Mouse (Mus musculus) embryonic fibroblast, embryonic 13.5 days (primary cell): ENCODE results near the gene Ccl24. TPM values are rescaled to one million over a fixed set of nuclear protein-coding genes. Genes with fewer than 3 reads are reported as not detected.

Experiments
- H3K27ac ChIP-seq: 2 replicates; pipeline ENCODE4 v1.5.1; 2012; ENCODE audit warnings: low read length, control low read depth, inconsistent platforms; ENCODE audit not compliant: insufficient read depth
- H3K4me1 ChIP-seq: 2 replicates; pipeline ENCODE4 v1.6.1; 2011; ENCODE audit warnings: low read length; ENCODE audit not compliant: control insufficient read depth, insufficient read depth
- H3K4me3 ChIP-seq: 2 replicates; pipeline ENCODE4 v1.5.1; 2011; ENCODE audit warnings: mild to moderate bottlenecking, control low read depth, low read length; ENCODE audit not compliant: insufficient read depth
- CTCF ChIP-seq: IDR thresholded peaks from 2 replicates; pipeline ENCODE4 v1.5.1; 2011; ENCODE audit warnings: mild to moderate bottlenecking, control low read depth, low read length, moderate library complexity, borderline replicate concordance; ENCODE audit not compliant: insufficient read depth
- POLR2A ChIP-seq: IDR thresholded peaks from 2 replicates; pipeline ENCODE4 v1.6.1; 2011; ENCODE audit warnings: low read depth, mild to moderate bottlenecking, control low read depth, low read length, moderate library complexity
- polyA plus RNA-seq: library from polyadenylated mRNA; stranded (reverse); fragments of >200 nt; gene quantifications from 2 replicates; pipeline ENCODE4 v1.2.4, GENCODE M21; 2011; ENCODE audit warnings: low read depth; ENCODE audit not compliant: missing spikeins, insufficient read length

Ccl24 gene
- polyA plus RNA-seq, 1 experiment, result not detected

- TF ChIP-seq POLR2A, result no peak
- TF ChIP-seq CTCF, result no peak
- H3K4me1 ChIP-seq, result no peaks in the 10 kb centered on the region
- H3K4me3 ChIP-seq, result no peak overlapping the region
- H3K27ac ChIP-seq, result no peak overlapping the region
Observed at GRCm38 (mm10) chr5:135582330-135582729, 9.5 kb upstream of the Ccl24 start.

GRCm38 (mm10) chr5:135579331-135579751 lies 6.5 kb upstream of the Ccl24 start:
- no peak overlapping the region for H3K27ac ChIP-seq
- H3K4me3 ChIP-seq, result no peak overlapping the region
- TF ChIP-seq POLR2A (no peak), CTCF (no peak)
- H3K4me1 ChIP-seq, result no peaks in the 10 kb centered on the region

DNA sequence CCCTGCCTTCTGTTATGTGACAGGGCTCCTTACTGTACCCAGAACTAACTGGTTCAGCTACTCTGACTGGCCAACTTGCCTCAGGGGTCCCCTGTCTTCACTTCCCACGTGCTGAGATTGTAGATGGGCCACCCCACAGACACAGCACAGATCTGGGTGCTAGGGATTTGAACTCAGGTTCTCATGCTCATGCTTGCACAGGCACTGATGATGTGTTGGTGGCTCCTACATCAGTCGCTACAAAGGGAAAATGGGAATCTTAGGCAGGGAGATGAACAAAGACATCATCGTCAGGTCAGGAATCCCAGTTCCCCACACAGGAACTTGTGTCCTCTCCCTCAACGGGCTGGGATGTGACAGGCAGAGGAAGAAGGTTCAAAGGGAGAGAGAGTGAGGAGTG lies 3.2 kb upstream of the Ccl24 start:
- no peak overlapping the region for H3K4me3 ChIP-seq
- H3K4me1 ChIP-seq, result no peaks in the 10 kb centered on the region
- TF ChIP-seq CTCF (no peak), POLR2A (no peak)
- no peak overlapping the region for H3K27ac ChIP-seq

GRCm38 (mm10) chr5:135568698-135569097 lies 4.2 kb downstream of the Ccl24 start:
- no peak for TF ChIP-seq CTCF
- no peak for TF ChIP-seq POLR2A
- Histone ChIP-seq H3K27ac (no peak overlapping the region), H3K4me1 (no peaks in the 10 kb centered on the region), H3K4me3 (no peak overlapping the region)

DNA sequence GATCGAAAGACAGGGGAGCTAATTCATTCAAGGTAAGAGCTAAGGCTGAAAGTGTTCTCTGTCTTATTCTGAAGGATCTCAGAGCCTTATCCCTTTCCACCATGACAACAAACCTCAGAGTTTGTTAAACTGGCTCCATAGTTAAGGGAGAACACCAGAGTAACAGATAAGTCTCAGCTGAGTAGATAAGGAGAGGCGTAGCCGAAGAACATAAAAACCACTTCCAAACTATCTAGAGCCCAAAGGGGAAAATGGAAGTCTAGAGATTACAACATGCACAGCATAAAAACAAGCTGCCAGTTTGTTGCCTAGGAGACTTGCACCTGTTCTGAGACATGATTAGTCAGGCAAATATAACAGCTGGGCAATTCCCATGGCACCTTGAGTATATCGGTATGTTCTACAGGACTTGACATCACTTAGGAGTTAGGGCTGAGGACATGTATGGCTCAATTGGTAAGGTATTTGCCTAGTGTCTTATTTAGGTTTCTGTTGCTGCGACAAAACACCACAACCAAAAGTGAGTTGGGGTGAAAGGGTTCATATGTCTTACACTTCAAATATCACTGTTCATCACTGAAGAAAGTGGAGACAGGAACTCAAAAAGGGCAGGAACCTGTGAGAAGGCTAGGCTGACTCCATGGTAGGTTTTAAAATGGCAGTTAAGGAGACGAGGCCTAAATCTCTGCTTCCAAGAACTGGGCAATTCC lies 5.1 kb downstream of the Ccl24 start:
- H3K4me3 ChIP-seq, result no peak overlapping the region
- TF ChIP-seq CTCF (no peak), POLR2A (no peak)
- no peaks in the 10 kb centered on the region for H3K4me1 ChIP-seq
- H3K27ac ChIP-seq, result no peak overlapping the region

DNA sequence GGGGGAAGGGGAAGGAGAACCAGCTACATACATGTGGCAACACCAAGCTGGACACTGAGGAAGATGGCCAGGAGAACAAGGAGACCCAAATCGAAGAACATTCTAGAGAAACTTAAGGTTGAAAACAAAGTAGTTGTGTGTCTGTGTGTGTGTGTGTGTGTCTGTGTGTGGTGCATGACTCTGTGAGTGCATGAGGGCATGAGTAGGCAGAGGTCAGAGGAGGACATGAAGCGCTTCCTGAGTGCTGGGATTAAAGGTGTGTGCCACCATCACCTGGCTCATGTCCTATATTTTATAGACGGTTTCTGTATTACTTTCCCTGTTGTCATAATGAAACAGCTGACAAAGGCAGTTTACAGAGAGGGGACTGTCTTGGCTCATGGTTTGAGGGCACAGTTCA lies 9.4 kb downstream of the Ccl24 start, which contains the start of gene Ccl26:
Gene Ccl26, minus strand, starts transcription at position 101 of the 400 bp plus-strand sequence.
- H3K4me3 ChIP-seq, result no peak within 1 kb of the TSS
- H3K4me1 ChIP-seq, result no peaks in the 10 kb centered on the region
- H3K27ac ChIP-seq, result no peak within 1 kb of the TSS
- TF ChIP-seq POLR2A, result no peak
- TF ChIP-seq CTCF, result no peak

DNA sequence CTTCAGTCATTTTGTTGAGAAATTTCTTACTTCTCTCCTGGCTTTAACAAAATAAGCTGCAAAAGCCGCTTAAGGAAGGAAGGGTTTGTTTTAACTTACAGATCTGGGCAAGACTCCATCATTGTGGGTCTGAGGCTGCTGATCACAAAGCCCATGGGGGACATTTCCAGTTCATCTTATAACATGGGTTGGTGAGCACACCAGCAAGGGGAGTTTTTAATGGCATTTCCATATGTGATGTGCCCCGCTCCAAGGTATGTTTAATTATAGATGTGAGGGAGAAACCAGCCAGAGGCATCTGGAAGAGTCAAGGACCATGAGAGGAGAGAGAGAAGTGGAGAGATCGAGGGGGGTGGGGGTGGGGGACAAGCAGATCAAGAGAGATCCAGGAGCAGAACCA lies 15.2 kb downstream of the Ccl24 start:
- TF ChIP-seq CTCF (no peak), POLR2A (no peak)
- Histone ChIP-seq H3K4me3 (no peak overlapping the region), H3K27ac (no peak overlapping the region), H3K4me1 (no peaks in the 10 kb centered on the region)

- no peak overlapping the region for H3K27ac ChIP-seq
- H3K4me3 ChIP-seq, result no peak overlapping the region
- H3K4me1 ChIP-seq, result no peaks in the 10 kb centered on the region
- TF ChIP-seq POLR2A (no peak), CTCF (no peak)
Observed at GRCm38 (mm10) chr5:135557051-135557450, 15.8 kb downstream of the Ccl24 start.

DNA sequence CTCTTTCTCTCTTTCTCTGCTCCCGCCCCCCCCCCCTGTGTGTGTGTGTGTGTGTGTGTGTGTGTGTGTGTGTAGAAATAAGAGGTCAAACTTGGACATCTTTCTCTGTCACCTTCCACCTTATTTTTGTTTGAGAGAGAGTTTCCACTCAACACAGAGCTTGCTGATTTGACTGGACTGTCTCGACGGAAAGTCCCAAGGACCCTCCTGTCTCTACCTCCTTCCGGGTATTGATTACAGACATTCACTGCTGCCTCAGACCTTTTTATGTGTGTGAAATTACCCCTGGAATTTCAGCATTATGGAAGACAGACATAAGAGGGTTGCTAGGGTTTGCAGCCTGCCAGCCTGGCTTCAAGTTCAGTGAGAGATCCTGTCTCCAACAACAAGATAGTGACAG lies 16.6 kb downstream of the Ccl24 start:
- Histone ChIP-seq H3K4me1 (no peaks in the 10 kb centered on the region), H3K4me3 (no peak overlapping the region), H3K27ac (no peak overlapping the region)
- TF ChIP-seq POLR2A, result no peak
- TF ChIP-seq CTCF, result no peak

GRCm38 (mm10) chr5:135551591-135551990 lies 21.3 kb downstream of the Ccl24 start:
- no peak for TF ChIP-seq CTCF
- TF ChIP-seq POLR2A, result no peak
- Histone ChIP-seq H3K4me1 (no peaks in the 10 kb centered on the region), H3K4me3 (no peak overlapping the region), H3K27ac (no peak overlapping the region)

DNA sequence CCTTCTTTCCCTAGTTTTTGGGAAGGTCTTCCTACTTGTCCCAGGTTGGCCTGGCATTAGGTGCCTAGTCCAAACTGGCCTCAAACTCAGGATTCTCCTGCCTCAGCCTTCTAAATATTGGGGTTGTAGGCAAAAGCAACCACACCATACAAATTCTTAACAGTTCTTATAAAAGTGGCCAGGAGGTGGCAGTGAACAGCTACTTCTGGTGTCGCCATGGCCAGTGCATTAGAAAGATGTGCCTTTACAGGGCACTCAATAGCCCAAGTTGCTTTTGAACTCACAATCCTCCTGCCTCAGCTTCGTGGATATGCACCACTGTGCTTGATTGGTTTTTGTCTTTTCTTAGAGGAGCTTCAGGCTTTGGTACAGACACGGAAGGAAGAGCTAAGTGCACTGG lies 21.9 kb downstream of the Ccl24 start:
- Histone ChIP-seq H3K27ac (no peak overlapping the region), H3K4me3 (no peak overlapping the region), H3K4me1 (no peaks in the 10 kb centered on the region)
- TF ChIP-seq POLR2A, result no peak
- TF ChIP-seq CTCF, result no peak; the same call in 1 of the 2 replicates
